Mouse (Mus musculus): ENCODE measurements around the gene Pdk1.
"Not testable (repeated sequence)": the region's sequence is repeated elsewhere in the genome, so short reads cannot be mapped to it uniquely, and the experiment has no call there.

The Pdk1 gene

GRCm38 (mm10) chr2:71874836-71875235 lies 1.8 kb downstream of the Pdk1 start:
- no peak for DNase-seq

- DNase-seq, result no peak
These were observed 4.8 kb downstream of the Pdk1 start for GRCm38 (mm10) chr2:71877865-71878264.

GRCm38 (mm10) chr2:71878441-71878840 lies 5.4 kb downstream of the Pdk1 start:
- DNase-seq, result no peak

- no peak for DNase-seq
These were observed 5.9 kb downstream of the Pdk1 start for GRCm38 (mm10) chr2:71878943-71879342.

- DNase-seq, result no peak
These were observed 10.1 kb downstream of the Pdk1 start for GRCm38 (mm10) chr2:71882914-71883651.

GRCm38 (mm10) chr2:71887269-71887668 lies 14.2 kb downstream of the Pdk1 start:
- no peak for DNase-seq

- DNase-seq, result no peak
These were observed 15.4 kb downstream of the Pdk1 start for GRCm38 (mm10) chr2:71888437-71888836.

GRCm38 (mm10) chr2:71891536-71891935 lies 18.5 kb downstream of the Pdk1 start:
- DNase-seq, result no peak

GRCm38 (mm10) chr2:71892741-71893349 lies 19.8 kb downstream of the Pdk1 start:
- no peak for DNase-seq

GRCm38 (mm10) chr2:71895596-71896286 lies 22.7 kb downstream of the Pdk1 start:
- DNase-seq, result no peak

GRCm38 (mm10) chr2:71897420-71897819 lies 24.4 kb downstream of the Pdk1 start:
- peak; percentile 13 for DNase-seq

- DNase-seq, result peak; percentile 25
These were observed 25.4 kb downstream of the Pdk1 start for GRCm38 (mm10) chr2:71898335-71898856.

GRCm38 (mm10) chr2:71899886-71900285 lies 26.9 kb downstream of the Pdk1 start:
- no peak for DNase-seq

GRCm38 (mm10) chr2:71905154-71905553 lies 32.1 kb downstream of the Pdk1 start:
- no peak for DNase-seq

GRCm38 (mm10) chr2:71906356-71906755 lies 33.3 kb downstream of the Pdk1 start:
- not testable (repeated sequence) for DNase-seq

GRCm38 (mm10) chr2:71913911-71914310 lies 40.9 kb downstream of the Pdk1 start:
- no peak for DNase-seq

GRCm38 (mm10) chr2:71919227-71919647 lies 46.2 kb downstream of the Pdk1 start:
- no peak for DNase-seq

GRCm38 (mm10) chr2:71924931-71925330 lies 51.9 kb downstream of the Pdk1 start:
- not testable (repeated sequence) for DNase-seq

- no peak for DNase-seq
These were observed 61.0 kb downstream of the Pdk1 start for GRCm38 (mm10) chr2:71934046-71934445.

- DNase-seq, result no peak
These were observed 63.7 kb downstream of the Pdk1 start for GRCm38 (mm10) chr2:71936711-71937110.

GRCm38 (mm10) chr2:71937649-71938308 lies 64.8 kb downstream of the Pdk1 start:
- no peak for DNase-seq

GRCm38 (mm10) chr2:71938716-71939393 lies 65.8 kb downstream of the Pdk1 start:
- no peak for DNase-seq

Data from kidney, adult 18-20 months (tissue).